Mouse (Mus musculus): Measurements from ENCODE around the gene Txlnb. TPM values are rescaled to one million over a fixed set of nuclear protein-coding genes. Genes with fewer than 3 reads are reported as not detected.

The Txlnb gene
- polyA plus RNA-seq, 1 experiment, result not detected

GRCm38 (mm10) chr10:17878002-17878919 is 82.2 kb downstream of the Txlnb start:
- no peak for TF ChIP-seq CTCF (IDR thresholded peaks at IDR 0.05; ENCODE audit: control insufficient read depth, insufficient read depth, low read length)
- TF ChIP-seq POLR2A (IDR thresholded peaks at IDR 0.05; ENCODE audit: borderline replicate concordance, control insufficient read depth, low read depth, low read length), result no peak
- H3K4me1 ChIP-seq (ENCODE audit: control insufficient read depth, insufficient read depth, low read length), result no peaks in the 10 kb centered on the region
- H3K4me3 ChIP-seq (replicated peaks; ENCODE audit: control insufficient read depth, low read depth, low read length), result no peak overlapping the region
- no peak overlapping the region for H3K27ac ChIP-seq (ENCODE audit: control insufficient read depth, insufficient read depth, low read depth, low read length, poor library complexity)
- 80% methylated on average over 8 of the region's 8 CpGs for WGBS

DNA sequence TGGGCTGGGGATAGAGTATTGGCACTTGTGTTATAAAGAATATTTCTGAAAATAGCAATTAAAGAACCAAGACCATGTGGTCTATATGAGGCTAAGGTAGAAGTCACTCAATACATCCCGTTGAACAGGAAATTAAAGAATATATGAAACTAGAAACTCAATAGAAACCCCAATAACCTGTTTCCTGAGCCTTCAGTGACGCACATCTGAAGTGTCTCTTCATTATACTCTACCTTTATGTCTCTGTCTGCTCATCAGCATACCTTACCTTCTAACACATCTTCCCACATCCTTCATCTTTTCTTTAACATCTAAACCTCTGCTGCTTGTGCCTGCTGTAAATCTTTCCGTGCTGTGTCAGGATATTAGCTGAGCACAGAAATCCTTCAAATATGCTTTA is 84.0 kb downstream of the Txlnb start:
- no peak for TF ChIP-seq POLR2A (IDR thresholded peaks at IDR 0.05; ENCODE audit: borderline replicate concordance, control insufficient read depth, low read depth, low read length)
- TF ChIP-seq CTCF (IDR thresholded peaks at IDR 0.05; ENCODE audit: control insufficient read depth, insufficient read depth, low read length), result no peak
- no peaks in the 10 kb centered on the region for H3K4me1 ChIP-seq (ENCODE audit: control insufficient read depth, insufficient read depth, low read length)
- no peak overlapping the region for H3K27ac ChIP-seq (ENCODE audit: control insufficient read depth, insufficient read depth, low read depth, low read length, poor library complexity)
- WGBS, result 82% methylated on average over 3 of the region's 3 CpGs
- no peak overlapping the region for H3K4me3 ChIP-seq (replicated peaks; ENCODE audit: control insufficient read depth, low read depth, low read length)

GRCm38 (mm10) chr10:17880724-17881123 is 84.7 kb downstream of the Txlnb start:
- H3K27ac ChIP-seq (ENCODE audit: control insufficient read depth, insufficient read depth, low read depth, low read length, poor library complexity), result no peak overlapping the region
- 83% methylated on average over 2 of the region's 2 CpGs for WGBS
- H3K4me3 ChIP-seq (replicated peaks; ENCODE audit: control insufficient read depth, low read depth, low read length), result no peak overlapping the region
- no peaks in the 10 kb centered on the region for H3K4me1 ChIP-seq (ENCODE audit: control insufficient read depth, insufficient read depth, low read length)
- TF ChIP-seq CTCF (IDR thresholded peaks at IDR 0.05; ENCODE audit: control insufficient read depth, insufficient read depth, low read length), result no peak
- no peak for TF ChIP-seq POLR2A (IDR thresholded peaks at IDR 0.05; ENCODE audit: borderline replicate concordance, control insufficient read depth, low read depth, low read length)

Other genes with a start within 250 kb of the Txlnb start
- 18.5 and 49.1 TPM in 2 replicates for gene Cited2, start 73.0 kb upstream of the Txlnb start, polyA plus RNA-seq (2011; ENCODE audit: insufficient read depth, insufficient read length, low replicate concordance, missing spikeins)
- 5.7 and 9.1 TPM in 2 replicates for gene Heca, start 151.8 kb downstream of the Txlnb start, polyA plus RNA-seq (2011; ENCODE audit: insufficient read depth, insufficient read length, low replicate concordance, missing spikeins)
- 74.1 and 129 TPM in 2 replicates for gene Abracl, start 227.1 kb downstream of the Txlnb start, polyA plus RNA-seq (2011; ENCODE audit: insufficient read depth, insufficient read length, low replicate concordance, missing spikeins)